Mouse (Mus musculus): ENCODE measurements around the gene Coro7. TPM values are rescaled to one million over a fixed set of nuclear protein-coding genes. Genes with fewer than 3 reads are reported as not detected.

Coro7 gene
- total and polyA plus RNA-seq, 2 experiments from 2014 or later = 28.7 to 31.1 TPM

GRCm38 (mm10) chr16:4602189-4602588 is 77.4 kb downstream of the Coro7 start:
- no peak for DNase-seq (ENCODE audit: low spot score)
- Histone ChIP-seq H3K27me3 (ENCODE audit: insufficient read depth, low read length) (no peaks in the 10 kb centered on the region), H3K4me3 (ENCODE audit: low read depth, low read length) (no peak overlapping the region), H3K4me1 (ENCODE audit: insufficient read depth, low read length) (peaks cover 14% of the 10 kb centered on the region; the same call in 1 of the 2 replicates), H3K9me3 (ENCODE audit: low read length) (no peaks in the 10 kb centered on the region), H3K36me3 (ENCODE audit: insufficient read depth, low read length) (no peaks in the 10 kb centered on the region), H3K9ac (replicated peaks; ENCODE audit: low read length, poor library complexity, severe bottlenecking) (no peak overlapping the region), H3K4me2 (ENCODE audit: low read depth, low read length, poor library complexity, severe bottlenecking) (no peak overlapping the region), H3K27ac (ENCODE audit: low read depth, low read length) (no peak overlapping the region)
- no peak for ATAC-seq (ENCODE audit: low FRiP score)
- TF ChIP-seq CTCF (IDR thresholded peaks at IDR 0.05) = no peak
- 19% methylated on average over 3 of the region's 3 CpGs for whole genome bisulfite sequencing

DNA sequence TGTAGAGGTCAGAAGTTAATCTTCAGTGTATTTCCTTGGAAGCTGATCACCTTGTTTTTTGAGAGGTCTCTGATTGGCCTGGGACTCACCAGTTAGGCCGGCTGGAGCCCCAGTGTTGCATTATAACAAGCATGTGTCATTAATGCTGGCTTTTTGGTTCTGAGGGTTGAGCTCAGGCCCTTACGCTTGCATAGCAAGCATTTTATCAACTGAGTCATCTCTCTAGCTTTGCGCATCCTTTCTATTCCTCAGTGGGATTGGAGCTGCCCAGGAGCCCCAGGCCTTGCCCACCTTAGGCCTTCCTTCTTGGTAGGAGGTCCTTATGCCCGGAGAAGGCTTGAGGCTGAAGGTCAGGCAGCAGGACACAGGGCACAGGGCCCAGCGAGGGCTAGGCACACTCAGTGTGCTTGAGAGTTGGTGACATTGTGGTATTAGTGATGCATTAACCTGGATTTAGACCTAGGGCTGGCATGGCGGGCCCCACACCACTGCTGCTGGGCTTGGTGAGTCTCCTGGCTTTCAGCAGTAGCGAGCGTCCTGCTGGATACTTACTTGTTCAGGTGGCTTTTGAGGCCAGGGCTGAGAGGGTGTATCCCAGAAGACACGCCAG is 78.8 kb downstream of the Coro7 start:
- no peak overlapping the region for H3K9ac ChIP-seq (replicated peaks; ENCODE audit: low read length, poor library complexity, severe bottlenecking)
- no peak overlapping the region for H3K27ac ChIP-seq (ENCODE audit: low read depth, low read length)
- no peaks in the 10 kb centered on the region for H3K27me3 ChIP-seq (ENCODE audit: insufficient read depth, low read length)
- DNase-seq (ENCODE audit: low spot score) (no peak), ATAC-seq (ENCODE audit: low FRiP score) (no peak)
- H3K4me1 ChIP-seq (ENCODE audit: insufficient read depth, low read length) = peaks cover 15% of the 10 kb centered on the region; the same call in 1 of the 2 replicates
- no peak for TF ChIP-seq CTCF (IDR thresholded peaks at IDR 0.05)
- 79% methylated on average over 9 of the region's 9 CpGs for WGBS
- H3K36me3 ChIP-seq (ENCODE audit: insufficient read depth, low read length) = no peaks in the 10 kb centered on the region
- H3K4me2 ChIP-seq (ENCODE audit: low read depth, low read length, poor library complexity, severe bottlenecking) = no peak overlapping the region
- H3K4me3 ChIP-seq (ENCODE audit: low read depth, low read length) = no peak overlapping the region
- no peaks in the 10 kb centered on the region for H3K9me3 ChIP-seq (ENCODE audit: low read length)

DNA sequence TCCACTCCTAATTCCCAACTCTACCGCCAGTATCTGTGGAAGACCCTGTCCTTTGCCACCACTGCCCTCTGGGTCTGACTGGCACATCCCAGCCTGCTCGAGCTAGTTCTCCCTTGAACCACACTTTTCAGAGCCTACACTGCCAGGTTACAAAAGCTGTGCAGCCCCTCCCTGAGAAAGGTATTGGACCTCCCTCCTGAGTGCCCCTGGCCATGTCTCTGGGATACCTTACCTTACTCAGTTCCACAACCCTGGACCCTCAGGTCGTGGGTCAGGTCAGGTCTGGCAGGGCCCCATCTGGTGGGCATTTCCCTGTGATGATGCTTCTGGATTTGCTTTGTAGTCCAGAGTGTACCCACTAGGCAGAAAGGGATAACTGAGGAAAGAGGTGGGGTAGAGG is 80.0 kb downstream of the Coro7 start:
- WGBS = 88% methylated on average over 3 of the region's 3 CpGs
- peaks cover 20% of the 10 kb centered on the region; the same call in 1 of the 2 replicates for H3K4me1 ChIP-seq (ENCODE audit: insufficient read depth, low read length)
- DNase-seq (ENCODE audit: low spot score) (no peak), ATAC-seq (ENCODE audit: low FRiP score) (no peak)
- no peak overlapping the region for H3K4me3 ChIP-seq (ENCODE audit: low read depth, low read length)
- no peaks in the 10 kb centered on the region for H3K36me3 ChIP-seq (ENCODE audit: insufficient read depth, low read length)
- no peaks in the 10 kb centered on the region for H3K9me3 ChIP-seq (ENCODE audit: low read length)
- no peak overlapping the region for H3K27ac ChIP-seq (ENCODE audit: low read depth, low read length)
- no peak for TF ChIP-seq CTCF (IDR thresholded peaks at IDR 0.05)
- H3K27me3 ChIP-seq (ENCODE audit: insufficient read depth, low read length) = no peaks in the 10 kb centered on the region
- no peak overlapping the region for H3K9ac ChIP-seq (replicated peaks; ENCODE audit: low read length, poor library complexity, severe bottlenecking)
- H3K4me2 ChIP-seq (ENCODE audit: low read depth, low read length, poor library complexity, severe bottlenecking) = no peak overlapping the region

- no peak overlapping the region for H3K4me2 ChIP-seq (ENCODE audit: low read depth, low read length, poor library complexity, severe bottlenecking)
- 18% methylated on average over 6 of the region's 6 CpGs for WGBS
- ATAC-seq (ENCODE audit: low FRiP score) (no peak), DNase-seq (ENCODE audit: low spot score) (peak; percentile 25)
- H3K27me3 ChIP-seq (ENCODE audit: insufficient read depth, low read length) = no peaks in the 10 kb centered on the region
- no peaks in the 10 kb centered on the region for H3K36me3 ChIP-seq (ENCODE audit: insufficient read depth, low read length)
- no peak overlapping the region for H3K4me3 ChIP-seq (ENCODE audit: low read depth, low read length)
- TF ChIP-seq CTCF (IDR thresholded peaks at IDR 0.05) = no peak
- 0 out of 2 replicates have a peak overlapping the region, but pooled peaks have one; percentile 19 for H3K9ac ChIP-seq (replicated peaks; ENCODE audit: low read length, poor library complexity, severe bottlenecking)
- H3K9me3 ChIP-seq (ENCODE audit: low read length) = no peaks in the 10 kb centered on the region
- H3K4me1 ChIP-seq (ENCODE audit: insufficient read depth, low read length) = peaks cover 20% of the 10 kb centered on the region; the same call in 1 of the 2 replicates
- no peak overlapping the region for H3K27ac ChIP-seq (ENCODE audit: low read depth, low read length)
Measured at GRCm38 (mm10) chr16:4598891-4599543, 80.6 kb downstream of the Coro7 start.

- no peak for ATAC-seq (ENCODE audit: low FRiP score)
- TF ChIP-seq CTCF (IDR thresholded peaks at IDR 0.05) = no peak
- no peaks in the 10 kb centered on the region for H3K9me3 ChIP-seq (ENCODE audit: low read length)
- peaks cover 20% of the 10 kb centered on the region; the same call in 1 of the 2 replicates for H3K4me1 ChIP-seq (ENCODE audit: insufficient read depth, low read length)
- DNase-seq (ENCODE audit: low spot score) = no peak
- no peaks in the 10 kb centered on the region for H3K27me3 ChIP-seq (ENCODE audit: insufficient read depth, low read length)
- H3K36me3 ChIP-seq (ENCODE audit: insufficient read depth, low read length) = no peaks in the 10 kb centered on the region
- H3K9ac ChIP-seq (replicated peaks; ENCODE audit: low read length, poor library complexity, severe bottlenecking) = no peak overlapping the region
- no peak overlapping the region for H3K4me2 ChIP-seq (ENCODE audit: low read depth, low read length, poor library complexity, severe bottlenecking)
- no peak overlapping the region for H3K27ac ChIP-seq (ENCODE audit: low read depth, low read length)
- no peak overlapping the region for H3K4me3 ChIP-seq (ENCODE audit: low read depth, low read length)
- 67% methylated on average over 5 of the region's 5 CpGs for WGBS
Measured at GRCm38 (mm10) chr16:4598041-4598440, 81.5 kb downstream of the Coro7 start.

DNA sequence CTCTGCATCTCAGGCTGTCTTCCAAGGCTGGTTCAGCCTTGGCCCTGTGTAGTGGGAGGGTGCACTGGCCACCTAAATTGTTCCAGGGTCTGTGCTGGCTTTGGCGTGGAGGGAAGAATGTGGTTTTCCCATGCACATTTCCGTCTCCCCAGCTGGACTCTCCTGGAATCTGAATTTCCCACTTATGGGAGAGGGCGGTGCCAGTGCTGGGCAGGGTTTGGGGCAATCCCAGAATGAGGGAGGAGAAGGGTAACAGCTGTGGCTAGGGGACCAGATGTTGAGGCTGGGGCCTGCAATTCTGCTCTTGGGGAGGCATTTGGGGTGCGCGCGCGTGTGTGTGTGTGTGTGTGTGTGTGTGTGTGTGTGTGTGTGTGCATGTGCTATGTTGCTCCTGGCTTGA is 82.3 kb downstream of the Coro7 start:
- DNase-seq (ENCODE audit: low spot score) = no peak
- 66% methylated on average over 7 of the region's 7 CpGs for WGBS

More for the DNA sequence above, 82.3 kb downstream of the Coro7 start:
- Histone ChIP-seq H3K27ac (ENCODE audit: low read depth, low read length) (no peak overlapping the region), H3K9ac (replicated peaks; ENCODE audit: low read length, poor library complexity, severe bottlenecking) (no peak overlapping the region), H3K4me1 (ENCODE audit: insufficient read depth, low read length) (peaks cover 19% of the 10 kb centered on the region; the same call in 1 of the 2 replicates), H3K9me3 (ENCODE audit: low read length) (no peaks in the 10 kb centered on the region), H3K36me3 (ENCODE audit: insufficient read depth, low read length) (no peaks in the 10 kb centered on the region), H3K27me3 (ENCODE audit: insufficient read depth, low read length) (no peaks in the 10 kb centered on the region), H3K4me3 (ENCODE audit: low read depth, low read length) (no peak overlapping the region), H3K4me2 (ENCODE audit: low read depth, low read length, poor library complexity, severe bottlenecking) (peak overlapping the region; percentile 92)
- ATAC-seq (ENCODE audit: low FRiP score) = no peak
- no peak for TF ChIP-seq CTCF (IDR thresholded peaks at IDR 0.05)

Measured in midbrain, postnatal 0 days (tissue).